Mouse (Mus musculus): ENCODE results near the gene Bloc1s2.

- peak; percentile 68 for TF ChIP-seq POLR2A (IDR thresholded peaks at IDR 0.05; ENCODE audit: control insufficient read depth, low read depth, low read length)
- no peak for TF ChIP-seq CTCF (IDR thresholded peaks at IDR 0.05; ENCODE audit: control insufficient read depth, insufficient read depth, insufficient replicate concordance, low read depth, low read length)
Observed at GRCm38 (mm10) chr19:44106831-44107660, 39.2 kb downstream of the Bloc1s2 start, which contains the start of gene Chuk.
